Mouse (Mus musculus) A20 (cell line): Measurements from ENCODE around the gene Scaf11.
A peak's percentile ranks its signal among the peaks of the same experiment; 100 is the strongest.
"Not testable (repeated sequence)": the region's sequence is repeated elsewhere in the genome, so short reads cannot be mapped to it uniquely, and the experiment has no call there.

ENCODE experiments used
- DNase-seq: peaks from one replicate; pipeline ENCODE4 v3.0.0-alpha.2; 2011; ENCODE audit warnings: low read depth, low spot score

The Scaf11 gene

GRCm38 (mm10) chr15:96460730-96461540, at the start of gene Scaf11:
TSS of gene Scaf11 (minus strand) at chr15:96460843.
- DNase-seq: peak; percentile 96

GRCm38 (mm10) chr15:96507097-96507840, 46.6 kb upstream of the Scaf11 start:
- peak; percentile 85 for DNase-seq

GRCm38 (mm10) chr15:96497646-96498045, 37.0 kb upstream of the Scaf11 start:
- DNase-seq: no peak

DNA sequence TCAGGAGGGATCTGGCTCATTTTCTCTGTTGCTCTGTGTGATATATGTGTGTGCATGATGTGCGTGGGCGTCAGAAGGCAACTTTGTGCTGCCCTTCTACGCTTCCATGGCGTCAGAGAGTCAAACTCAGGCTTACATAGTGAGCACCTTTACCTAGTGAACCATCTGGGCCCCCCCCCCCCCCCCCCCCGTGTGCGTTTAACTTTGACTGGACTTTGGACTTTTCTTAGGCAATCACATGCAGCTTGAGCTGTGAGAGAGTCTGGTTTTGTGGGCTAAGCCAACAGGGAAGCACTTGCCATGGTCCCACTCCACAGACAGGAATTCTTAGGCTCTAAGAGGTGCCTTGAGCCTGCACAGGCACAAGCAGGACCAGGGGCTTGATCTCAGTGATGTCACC, 33.6 kb upstream of the Scaf11 start:
- no peak for DNase-seq

- no peak for DNase-seq
Measured at GRCm38 (mm10) chr15:96493573-96493972, 32.9 kb upstream of the Scaf11 start.

DNA sequence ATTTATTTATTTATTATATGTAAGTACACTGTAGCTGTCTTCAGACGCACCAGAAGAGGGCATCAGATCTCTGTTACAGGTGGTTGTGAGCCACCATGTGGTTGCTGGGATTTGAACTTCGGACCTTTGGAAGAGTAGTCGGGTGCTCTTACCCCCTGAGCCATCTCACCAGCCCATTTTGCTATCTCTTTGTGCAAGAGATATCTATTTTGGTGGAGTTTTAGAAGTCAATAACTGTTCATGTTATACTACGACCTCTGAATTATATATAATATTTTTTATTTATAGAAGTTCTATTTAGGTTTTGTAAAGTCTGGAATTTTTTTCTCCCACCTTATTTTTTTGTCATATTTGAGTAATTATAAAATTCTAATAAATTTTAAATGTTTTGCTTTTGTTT, 32.3 kb upstream of the Scaf11 start:
- not testable (repeated sequence) for DNase-seq

DNA sequence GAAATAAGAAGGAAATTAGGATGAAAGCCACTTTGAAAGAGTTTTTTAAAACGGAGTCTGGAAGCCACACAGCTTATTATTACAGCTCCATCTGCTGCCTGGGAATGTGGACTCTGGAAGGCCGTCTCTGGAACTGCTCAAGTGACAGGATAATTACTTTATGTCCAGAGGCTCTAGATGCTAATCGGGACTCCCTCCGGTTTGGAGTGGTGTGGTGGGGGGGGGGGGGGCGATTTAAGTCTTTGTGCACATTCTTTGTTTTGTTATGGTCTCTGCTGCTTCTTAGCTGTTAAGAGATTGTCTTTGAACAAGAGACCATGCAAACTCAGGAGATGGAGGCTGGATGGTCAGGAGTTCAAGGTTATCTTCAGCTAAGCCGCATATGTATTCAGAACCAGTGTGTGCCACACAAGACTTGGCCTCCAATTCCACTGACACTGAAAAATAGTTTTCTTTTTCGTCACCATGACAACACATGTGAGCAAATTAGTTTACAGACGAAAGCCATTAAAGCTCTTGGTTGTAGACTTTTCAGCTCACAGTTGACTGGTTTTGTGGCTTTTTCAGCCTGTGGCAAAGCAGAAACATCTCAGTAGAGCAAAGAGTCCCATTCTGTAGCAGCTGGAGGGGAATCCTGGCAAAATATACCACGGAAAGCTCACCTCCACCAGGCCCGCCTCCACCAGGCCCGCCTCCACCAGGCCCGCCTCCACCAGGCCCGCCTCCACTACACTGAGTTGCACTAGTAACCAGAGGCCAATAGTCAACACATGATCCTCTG, 31.4 kb upstream of the Scaf11 start:
- DNase-seq: peak; percentile 79

GRCm38 (mm10) chr15:96491421-96491820, 30.8 kb upstream of the Scaf11 start:
- DNase-seq: no peak

DNA sequence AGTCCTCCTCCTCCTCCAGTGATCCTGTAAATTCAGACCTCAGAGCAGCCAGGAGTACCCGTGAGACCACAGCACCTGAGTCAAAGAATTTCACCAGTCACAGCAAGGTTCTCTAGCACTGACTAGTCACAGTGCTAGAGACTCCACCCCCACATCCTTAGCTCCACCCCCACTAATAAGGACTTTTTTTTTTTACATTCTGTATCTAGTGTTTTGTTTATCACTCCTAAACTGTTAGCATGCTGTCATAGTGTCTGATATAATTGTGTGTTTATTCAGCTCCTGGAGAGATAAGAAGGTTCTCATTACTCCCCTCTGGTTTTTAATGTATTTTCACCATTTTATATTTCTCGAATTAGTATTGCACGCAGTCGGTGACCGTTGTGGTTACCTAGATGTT, 29.5 kb upstream of the Scaf11 start:
- peak; percentile 54 for DNase-seq

- peak; percentile 79 for DNase-seq
Measured at GRCm38 (mm10) chr15:96488941-96489786, 28.5 kb upstream of the Scaf11 start.

DNA sequence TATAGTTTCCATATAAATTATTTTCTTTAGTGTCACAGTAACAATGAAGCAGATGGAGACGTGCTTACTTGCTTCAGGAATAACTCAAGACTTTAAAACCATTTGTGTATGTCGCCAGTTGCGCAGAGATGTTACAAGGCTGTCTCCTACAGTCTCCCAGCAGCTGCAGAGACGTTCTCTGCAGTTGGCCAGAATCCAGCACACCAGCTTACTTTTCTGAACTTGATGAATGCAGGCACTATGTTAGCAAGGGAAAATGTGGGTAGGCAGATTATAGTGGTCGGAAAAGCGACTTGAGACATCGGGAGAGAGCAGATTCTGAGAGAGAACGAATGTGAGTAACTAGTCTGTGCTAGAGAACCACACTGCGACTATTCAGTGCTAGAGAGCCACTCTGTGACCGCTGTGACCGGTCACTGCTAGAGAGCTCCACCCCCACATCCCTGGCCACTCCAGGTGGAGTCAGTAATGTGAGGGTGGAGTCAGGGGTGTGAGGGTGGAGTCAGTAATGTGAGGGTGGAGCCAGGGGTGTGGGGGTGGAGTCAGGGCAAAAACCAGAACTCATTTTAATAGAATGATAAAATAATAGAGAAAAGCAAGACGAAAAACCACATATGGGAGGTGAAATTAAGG, 26.5 kb upstream of the Scaf11 start:
- no peak for DNase-seq

DNA sequence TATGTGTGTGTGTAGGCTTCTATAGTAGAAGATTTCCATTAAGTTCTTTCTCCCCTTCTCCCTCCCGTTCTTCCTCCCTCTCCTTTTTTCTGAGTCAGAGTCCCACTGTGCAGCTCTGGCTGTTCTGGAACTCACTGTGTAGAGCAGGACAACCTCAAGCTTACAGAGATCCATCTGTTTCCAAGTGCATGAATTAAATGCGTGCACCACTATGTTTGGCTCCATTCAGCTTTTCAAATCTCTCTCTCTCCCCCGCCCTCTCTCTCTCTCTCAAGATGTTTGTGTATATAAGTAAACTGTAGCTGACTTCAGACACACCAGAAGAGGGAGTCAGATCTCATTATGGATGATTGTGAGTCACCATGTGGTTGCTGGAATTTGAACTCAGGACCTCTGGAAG, 20.2 kb upstream of the Scaf11 start:
- DNase-seq: no peak

- no peak for DNase-seq
Measured at GRCm38 (mm10) chr15:96478006-96478405, 17.4 kb upstream of the Scaf11 start.

DNA sequence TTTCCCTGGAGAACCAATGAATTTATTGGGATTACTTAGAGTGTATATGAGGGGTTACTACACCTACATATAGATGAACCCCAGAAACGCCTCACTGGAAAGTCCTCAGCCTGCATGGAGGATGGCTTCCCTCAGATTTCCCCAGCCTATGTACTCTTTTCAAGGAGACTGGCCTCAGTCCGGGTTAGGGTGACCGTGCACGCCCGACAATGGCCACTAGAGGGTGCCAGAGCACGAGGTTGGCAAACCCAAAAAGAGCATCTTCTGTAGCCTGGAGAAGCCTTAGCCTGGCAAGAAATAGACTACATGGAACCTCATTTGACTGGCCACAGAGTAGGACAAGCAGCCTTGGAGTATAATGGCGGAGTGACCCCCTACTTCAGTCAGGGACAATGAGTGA, 15.7 kb upstream of the Scaf11 start:
- DNase-seq: peak; percentile 90

DNA sequence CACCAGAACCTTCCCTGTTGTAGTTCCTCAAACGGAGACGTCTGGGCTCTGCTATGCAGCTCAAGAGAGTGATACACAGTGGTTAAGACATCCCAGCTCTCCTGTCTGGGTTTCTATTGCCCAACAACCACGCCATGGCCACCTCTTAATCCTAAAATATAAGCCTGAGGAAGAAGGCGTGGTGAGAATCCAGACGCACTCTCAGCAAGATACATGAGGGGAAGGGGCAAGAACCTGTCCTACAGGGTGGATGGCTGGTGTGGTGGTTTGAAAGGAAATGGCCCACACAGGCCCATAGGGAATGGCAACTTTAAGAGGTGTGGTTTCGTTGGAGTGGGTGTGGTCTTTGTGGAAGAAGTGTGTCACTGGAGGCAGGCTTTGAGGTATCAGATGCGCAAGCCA, 14.9 kb upstream of the Scaf11 start:
- DNase-seq: peak; percentile 82

- peak; percentile 96 for DNase-seq
Measured at GRCm38 (mm10) chr15:96474325-96474955, 13.8 kb upstream of the Scaf11 start.

DNA sequence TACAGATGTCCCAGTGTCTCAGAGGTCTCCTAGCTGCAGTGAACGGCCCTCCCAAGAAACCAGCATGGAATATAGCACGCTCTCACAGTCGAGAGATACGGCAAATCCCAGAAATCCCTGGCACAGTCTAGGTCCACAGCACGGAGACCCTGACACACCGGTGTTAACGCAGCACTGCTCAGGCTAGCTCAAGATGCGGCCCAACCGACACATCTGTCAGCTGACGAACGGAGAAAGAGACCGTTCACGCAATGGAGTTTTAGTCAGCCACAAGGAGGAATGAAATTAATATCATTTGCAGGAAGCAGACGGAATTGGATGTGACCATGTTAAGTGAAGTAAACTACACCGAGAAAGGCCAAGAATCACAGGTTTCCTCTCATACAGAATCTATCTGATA, 13.3 kb upstream of the Scaf11 start:
- no peak for DNase-seq

- DNase-seq: peak; percentile 90
Measured at GRCm38 (mm10) chr15:96468316-96468715, 7.7 kb upstream of the Scaf11 start.

GRCm38 (mm10) chr15:96467844-96468243, 7.2 kb upstream of the Scaf11 start:
- peak; percentile 82 for DNase-seq

GRCm38 (mm10) chr15:96466362-96466903, 5.8 kb upstream of the Scaf11 start:
- peak; percentile 29 for DNase-seq
